Mouse (Mus musculus): ENCODE measurements around the gene Dner. TPM values are rescaled to one million over a fixed set of nuclear protein-coding genes. Genes with fewer than 3 reads are reported as not detected.

Dner gene
- polyA plus RNA-seq, 1 experiment from 2014 or later = 0.89 TPM

DNA sequence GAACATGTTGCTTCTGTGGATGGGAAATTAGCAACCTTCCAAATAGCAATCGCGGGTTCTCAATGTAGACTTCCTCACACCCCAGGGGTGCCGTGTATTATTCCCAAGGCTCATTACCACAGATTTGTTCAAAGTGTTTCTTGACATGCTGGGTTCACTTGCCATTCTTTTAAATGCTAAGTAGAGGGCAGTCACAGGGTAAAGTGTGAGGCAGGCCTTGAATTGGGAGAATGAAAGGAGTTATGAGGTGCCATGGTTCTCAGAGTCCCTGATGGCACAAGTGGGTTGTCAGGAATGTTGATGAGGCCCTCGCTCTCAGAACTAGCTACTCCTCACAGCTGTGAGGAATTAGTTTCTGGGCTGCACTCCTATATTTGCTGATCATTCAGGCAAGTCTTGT lies 160.0 kb downstream of the Dner start:
- Histone ChIP-seq H3K27me3 (ENCODE audit: insufficient read depth, low read length) (no peaks in the 10 kb centered on the region), H3K27ac (ENCODE audit: low read depth) (no peak overlapping the region), H3K36me3 (ENCODE audit: insufficient read depth) (no peaks in the 10 kb centered on the region), H3K4me2 (no peak overlapping the region), H3K9me3 (ENCODE audit: low read depth, low read length) (no peaks in the 10 kb centered on the region), H3K4me3 (ENCODE audit: low read depth, low read length) (no peak overlapping the region), H3K9ac (no peak overlapping the region), H3K4me1 (ENCODE audit: insufficient read depth) (no peaks in the 10 kb centered on the region)
- TF ChIP-seq CTCF (IDR thresholded peaks at IDR 0.05; ENCODE audit: low read depth) = no peak
- ATAC-seq (ENCODE audit: insufficient read depth) (no peak), DNase-seq (no peak)
- WGBS = 64% methylated on average over 4 of the region's 4 CpGs

- Histone ChIP-seq H3K36me3 (ENCODE audit: insufficient read depth) (no peaks in the 10 kb centered on the region), H3K27me3 (ENCODE audit: insufficient read depth, low read length) (no peaks in the 10 kb centered on the region), H3K9me3 (ENCODE audit: low read depth, low read length) (no peaks in the 10 kb centered on the region), H3K9ac (no peak overlapping the region), H3K27ac (ENCODE audit: low read depth) (no peak overlapping the region), H3K4me1 (ENCODE audit: insufficient read depth) (no peaks in the 10 kb centered on the region), H3K4me2 (no peak overlapping the region), H3K4me3 (ENCODE audit: low read depth, low read length) (no peak overlapping the region)
- 71% methylated on average over 3 of the region's 3 CpGs for WGBS
- DNase-seq (peak; percentile 60), ATAC-seq (ENCODE audit: insufficient read depth) (peak; percentile 56; the same call in 1 of the 2 replicates)
- no peak for TF ChIP-seq CTCF (IDR thresholded peaks at IDR 0.05; ENCODE audit: low read depth)
Observed at GRCm38 (mm10) chr1:84525514-84525913, 170.5 kb downstream of the Dner start.

DNA sequence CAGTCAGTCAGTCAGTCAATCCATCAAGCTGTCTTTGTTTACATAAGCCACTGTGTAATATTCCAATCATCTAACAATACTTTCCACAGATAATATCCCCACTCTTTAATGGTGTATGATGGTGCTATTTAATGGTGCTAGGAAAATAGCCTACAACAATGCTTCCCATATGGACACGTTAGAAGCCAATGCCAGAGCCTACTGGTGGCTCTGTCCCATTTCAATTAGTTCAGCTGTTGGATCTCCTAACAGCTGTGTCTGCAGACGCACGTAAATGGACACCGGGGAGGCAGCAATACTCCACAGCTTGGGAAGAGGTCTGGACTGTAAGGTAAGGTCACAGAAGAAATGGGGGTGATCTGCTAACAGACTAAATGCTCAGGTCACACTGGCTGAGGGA lies 171.6 kb downstream of the Dner start:
- Histone ChIP-seq H3K4me3 (ENCODE audit: low read depth, low read length) (no peak overlapping the region), H3K4me2 (no peak overlapping the region), H3K9me3 (ENCODE audit: low read depth, low read length) (no peaks in the 10 kb centered on the region), H3K36me3 (ENCODE audit: insufficient read depth) (no peaks in the 10 kb centered on the region), H3K9ac (no peak overlapping the region), H3K27ac (ENCODE audit: low read depth) (no peak overlapping the region), H3K4me1 (ENCODE audit: insufficient read depth) (no peaks in the 10 kb centered on the region), H3K27me3 (ENCODE audit: insufficient read depth, low read length) (no peaks in the 10 kb centered on the region)
- no peak for TF ChIP-seq CTCF (IDR thresholded peaks at IDR 0.05; ENCODE audit: low read depth)
- 79% methylated on average over 4 of the region's 4 CpGs for WGBS
- ATAC-seq (ENCODE audit: insufficient read depth) (no peak), DNase-seq (no peak)

DNA sequence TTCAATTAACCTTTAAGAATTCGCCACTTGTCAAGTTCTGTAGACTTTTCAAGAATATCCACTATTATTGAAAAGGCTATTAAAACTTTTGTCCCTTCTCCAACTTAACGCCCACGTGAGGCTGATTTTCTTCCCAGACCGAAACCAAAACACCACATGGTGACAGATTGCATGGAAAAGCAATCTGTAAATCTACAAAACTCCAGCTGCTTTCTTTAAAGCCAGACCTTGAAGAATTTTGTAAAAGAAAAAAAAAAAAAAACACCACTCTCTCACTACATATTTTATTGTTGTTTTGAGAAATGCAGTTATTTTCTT lies 173.1 kb downstream of the Dner start:
- Histone ChIP-seq H3K4me3 (ENCODE audit: low read depth, low read length) (no peak overlapping the region), H3K27ac (ENCODE audit: low read depth) (no peak overlapping the region), H3K9ac (no peak overlapping the region), H3K36me3 (ENCODE audit: insufficient read depth) (no peaks in the 10 kb centered on the region), H3K27me3 (ENCODE audit: insufficient read depth, low read length) (no peaks in the 10 kb centered on the region), H3K4me1 (ENCODE audit: insufficient read depth) (no peaks in the 10 kb centered on the region), H3K9me3 (ENCODE audit: low read depth, low read length) (no peaks in the 10 kb centered on the region), H3K4me2 (no peak overlapping the region)
- no peak for TF ChIP-seq CTCF (IDR thresholded peaks at IDR 0.05; ENCODE audit: low read depth)
- 42% methylated on average over 4 of the region's 4 CpGs for WGBS
- DNase-seq (no peak), ATAC-seq (ENCODE audit: insufficient read depth) (no peak)

GRCm38 (mm10) chr1:84522256-84522962 lies 173.6 kb downstream of the Dner start:
- Histone ChIP-seq H3K27ac (ENCODE audit: low read depth) (no peak overlapping the region), H3K4me3 (ENCODE audit: low read depth, low read length) (no peak overlapping the region), H3K4me2 (no peak overlapping the region), H3K36me3 (ENCODE audit: insufficient read depth) (no peaks in the 10 kb centered on the region), H3K4me1 (ENCODE audit: insufficient read depth) (no peaks in the 10 kb centered on the region), H3K9me3 (ENCODE audit: low read depth, low read length) (no peaks in the 10 kb centered on the region), H3K9ac (no peak overlapping the region), H3K27me3 (ENCODE audit: insufficient read depth, low read length) (no peaks in the 10 kb centered on the region)
- DNase-seq = no peak
- no peak for ATAC-seq (ENCODE audit: insufficient read depth)
- WGBS = 49% methylated on average over 4 of the region's 4 CpGs
- TF ChIP-seq CTCF (IDR thresholded peaks at IDR 0.05; ENCODE audit: low read depth) = no peak

DNA sequence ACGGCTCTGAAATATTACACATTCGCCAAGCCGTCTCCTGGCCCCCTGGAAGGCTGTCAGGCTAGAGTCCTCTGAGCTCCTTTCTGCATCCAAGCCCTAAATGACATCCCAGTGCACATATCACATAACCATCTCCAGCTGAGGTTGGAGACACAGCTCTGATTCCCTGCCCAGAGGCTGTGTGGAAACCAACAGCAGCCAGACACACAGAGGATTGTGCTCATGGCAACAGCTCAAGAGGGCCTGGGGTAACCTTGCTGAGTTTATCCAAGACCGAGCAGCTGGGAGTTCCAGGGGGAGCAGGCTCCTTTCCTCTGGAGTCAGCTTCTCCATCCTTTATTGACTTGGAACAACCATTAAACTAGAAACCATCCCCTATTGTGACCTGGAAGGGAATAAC lies 177.7 kb downstream of the Dner start:
- H3K4me3 ChIP-seq (ENCODE audit: low read depth, low read length) = no peak overlapping the region
- H3K9me3 ChIP-seq (ENCODE audit: low read depth, low read length) = no peaks in the 10 kb centered on the region
- H3K27ac ChIP-seq (ENCODE audit: low read depth) = no peak overlapping the region
- H3K9ac ChIP-seq = no peak overlapping the region
- no peaks in the 10 kb centered on the region for H3K36me3 ChIP-seq (ENCODE audit: insufficient read depth)
- no peak overlapping the region for H3K4me2 ChIP-seq
- no peaks in the 10 kb centered on the region for H3K27me3 ChIP-seq (ENCODE audit: insufficient read depth, low read length)
- no peaks in the 10 kb centered on the region for H3K4me1 ChIP-seq (ENCODE audit: insufficient read depth)
- TF ChIP-seq CTCF (IDR thresholded peaks at IDR 0.05; ENCODE audit: low read depth) = no peak
- ATAC-seq (ENCODE audit: insufficient read depth) (no peak), DNase-seq (peak; percentile 9)
- 48% methylated on average over 4 of the region's 4 CpGs for WGBS

DNA sequence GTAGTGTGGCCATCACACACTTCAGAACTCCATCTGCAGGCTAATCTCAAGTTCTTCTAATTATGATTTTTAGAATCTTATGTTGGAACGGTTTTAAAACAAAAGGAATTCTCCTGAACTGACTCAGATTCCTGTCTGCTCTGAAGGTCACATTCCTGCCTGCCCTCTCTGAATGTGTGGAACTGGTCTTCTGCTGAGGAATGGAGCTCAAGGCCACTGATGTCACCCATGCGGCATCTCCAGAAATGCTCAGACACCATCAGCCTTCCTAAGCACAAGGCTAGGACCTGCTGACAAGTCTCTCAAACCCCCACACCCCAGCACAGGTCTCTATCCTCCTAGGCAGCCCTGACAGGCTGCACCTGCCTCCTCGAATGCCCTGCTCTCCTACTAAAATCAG lies 182.8 kb downstream of the Dner start:
- WGBS = 48% methylated on average over 3 of the region's 3 CpGs
- no peak overlapping the region for H3K4me2 ChIP-seq
- no peaks in the 10 kb centered on the region for H3K36me3 ChIP-seq (ENCODE audit: insufficient read depth)
- H3K9ac ChIP-seq = no peak overlapping the region
- no peak overlapping the region for H3K27ac ChIP-seq (ENCODE audit: low read depth)
- H3K4me1 ChIP-seq (ENCODE audit: insufficient read depth) = no peaks in the 10 kb centered on the region
- H3K9me3 ChIP-seq (ENCODE audit: low read depth, low read length) = no peaks in the 10 kb centered on the region
- no peaks in the 10 kb centered on the region for H3K27me3 ChIP-seq (ENCODE audit: insufficient read depth, low read length)
- no peak for TF ChIP-seq CTCF (IDR thresholded peaks at IDR 0.05; ENCODE audit: low read depth)
- no peak overlapping the region for H3K4me3 ChIP-seq (ENCODE audit: low read depth, low read length)
- ATAC-seq (ENCODE audit: insufficient read depth) = no peak
- no peak for DNase-seq

Data from lung, embryonic 14.5 days (tissue).